Mouse (Mus musculus) left cerebral cortex, adult 9 months (tissue): Measurements from ENCODE around the gene Wbp1.

ENCODE experiments used
- DNase-seq, 2 experiments: peaks; one replicate each; pipeline ENCODE4 v3.0.0; 2022; ENCODE audit warnings: low spot score in 2 of 2

Wbp1 gene

GRCm38 (mm10) chr6:83116373-83117164, 4.8 kb downstream of the Wbp1 start:
- DNase-seq = no peak

- DNase-seq = no peak
Observed at GRCm38 (mm10) chr6:83115682-83116372, 5.5 kb downstream of the Wbp1 start.

GRCm38 (mm10) chr6:83115011-83115671, 6.2 kb downstream of the Wbp1 start, which contains the start of gene Mogs:
Gene Mogs (plus strand): TSS chr6:83115496.
- peak in 1 of 2 experiments; percentile 90 for DNase-seq

- DNase-seq = no peak
Observed at GRCm38 (mm10) chr6:83111510-83112136, 9.7 kb downstream of the Wbp1 start.

- peak in 1 of 2 experiments; percentile 81 for DNase-seq
Observed at GRCm38 (mm10) chr6:83108762-83109668, 12.3 kb downstream of the Wbp1 start, which contains the start of gene Mrpl53. Gene Mrpl53 (plus strand): TSS chr6:83109040.

GRCm38 (mm10) chr6:83107566-83108400, 13.6 kb downstream of the Wbp1 start:
- peak in 1 of 2 experiments; percentile 73 for DNase-seq

GRCm38 (mm10) chr6:83104158-83104557, 17.2 kb downstream of the Wbp1 start:
- peak in 1 of 2 experiments; percentile 34 for DNase-seq

GRCm38 (mm10) chr6:83103130-83103650, 18.2 kb downstream of the Wbp1 start:
- DNase-seq = no peak

GRCm38 (mm10) chr6:83101688-83102556, 19.4 kb downstream of the Wbp1 start:
- DNase-seq = peak in 1 of 2 experiments; percentile 43

GRCm38 (mm10) chr6:83101316-83101687, 20.1 kb downstream of the Wbp1 start, which contains the start of the genes Ccdc142 and Gm42688:
Gene Ccdc142 (plus strand): TSS chr6:83101601.
Gene Gm42688 (plus strand): TSS chr6:83101617.
- DNase-seq = peak; percentile 81 to 93

- DNase-seq = no peak
Observed at GRCm38 (mm10) chr6:83098411-83098810, 22.9 kb downstream of the Wbp1 start.

- no peak for DNase-seq
Observed at GRCm38 (mm10) chr6:83095968-83096367, 25.4 kb downstream of the Wbp1 start.

- DNase-seq = no peak
Observed at GRCm38 (mm10) chr6:83092416-83093127, 28.8 kb downstream of the Wbp1 start.

- DNase-seq = no peak
Observed at GRCm38 (mm10) chr6:83087926-83088260, 33.5 kb downstream of the Wbp1 start.

- no peak for DNase-seq
Observed at GRCm38 (mm10) chr6:83087205-83087925, 34.0 kb downstream of the Wbp1 start.

- no peak for DNase-seq
Observed at GRCm38 (mm10) chr6:83086121-83087035, 35.0 kb downstream of the Wbp1 start, which contains the start of gene Lbx2. Gene Lbx2 (plus strand): TSS chr6:83086367.
